Mouse (Mus musculus): ENCODE measurements around the gene Vmn2r1. TPM values are rescaled to one million over a fixed set of nuclear protein-coding genes. Genes with fewer than 3 reads are reported as not detected.

Vmn2r1 gene
- under 1 TPM; 0.10 to 0.22 TPM for total RNA-seq (2021)
- long read RNA-seq, experiment 1 = 0 reads
- long read RNA-seq, experiment 2 = 0 reads

DNA sequence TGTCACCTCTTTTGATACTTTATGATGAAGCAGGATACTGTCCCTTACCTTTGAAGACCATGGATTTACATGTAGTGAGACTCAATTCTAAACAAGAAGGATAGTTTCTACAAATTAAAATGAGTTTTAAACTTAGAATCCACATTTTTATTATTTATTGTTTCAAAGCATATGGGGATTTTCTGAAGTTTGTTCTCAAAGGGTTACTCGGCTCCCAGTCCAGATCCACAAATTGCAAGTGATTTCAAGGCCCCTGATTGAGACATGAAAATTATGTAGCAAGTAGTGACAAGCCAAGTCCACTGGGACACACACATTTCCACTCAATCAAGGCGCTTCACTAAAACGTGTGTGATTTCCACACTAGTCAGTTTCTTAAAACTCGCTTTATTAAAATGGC, at the start of gene Vmn2r1:
Vmn2r1 (plus strand) TSS at position 301 of the 400 bp plus-strand sequence.
- no peak for DNase-seq (ENCODE audit: low spot score in 2 of 2)

- DNase-seq (ENCODE audit: low spot score in 2 of 2) = no peak
These were observed 43.1 kb upstream of the Vmn2r1 start for GRCm38 (mm10) chr3:64038136-64038841.

DNA sequence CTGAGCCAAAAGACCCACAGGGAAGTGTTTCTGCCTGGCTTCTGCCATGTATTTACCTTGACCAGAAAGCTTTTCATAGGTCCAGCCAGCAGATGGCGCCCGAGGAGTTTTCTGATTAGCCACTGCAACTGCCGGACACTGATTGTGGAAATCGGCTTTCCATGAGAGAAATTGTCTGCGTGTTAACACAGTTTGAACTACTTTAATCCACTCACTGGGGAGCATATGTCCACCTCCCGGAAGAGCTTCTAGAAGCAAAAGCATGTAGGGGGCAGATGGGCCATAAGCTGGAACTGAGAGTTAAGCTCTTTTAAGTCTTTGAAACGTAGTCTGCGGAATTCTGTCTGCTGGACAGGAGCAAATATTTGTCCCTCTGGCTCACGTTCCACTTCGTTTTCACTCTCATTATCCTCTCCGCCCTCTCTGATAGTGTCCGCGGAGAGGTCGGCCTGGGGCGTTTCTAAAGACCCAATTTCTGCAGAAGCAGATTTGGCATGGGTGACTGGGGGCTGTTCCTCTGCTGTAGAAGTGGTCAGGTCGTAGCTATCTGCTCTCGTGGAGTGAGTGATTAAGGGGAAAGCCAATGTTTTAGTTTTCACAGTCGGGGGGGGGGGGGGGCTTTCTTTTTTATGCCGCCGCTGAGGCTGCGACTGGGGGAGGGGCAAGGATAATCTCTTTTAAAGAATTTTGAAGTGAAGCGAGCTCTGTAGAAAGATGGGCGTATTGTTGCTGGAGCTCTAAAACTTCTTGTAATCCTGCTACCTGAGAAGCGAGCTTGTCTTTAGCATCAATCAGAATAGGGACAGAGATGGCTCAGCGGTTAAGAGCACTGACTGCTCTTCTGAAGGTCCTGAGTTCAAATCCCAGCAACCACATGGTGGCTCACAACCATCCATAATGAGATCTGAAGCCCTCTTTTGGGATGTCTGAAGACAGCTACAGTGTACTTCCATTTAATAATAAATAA, 41.2 kb upstream of the Vmn2r1 start:
- peak; percentile 88 to 89 for DNase-seq (ENCODE audit: low spot score in 2 of 2)

DNA sequence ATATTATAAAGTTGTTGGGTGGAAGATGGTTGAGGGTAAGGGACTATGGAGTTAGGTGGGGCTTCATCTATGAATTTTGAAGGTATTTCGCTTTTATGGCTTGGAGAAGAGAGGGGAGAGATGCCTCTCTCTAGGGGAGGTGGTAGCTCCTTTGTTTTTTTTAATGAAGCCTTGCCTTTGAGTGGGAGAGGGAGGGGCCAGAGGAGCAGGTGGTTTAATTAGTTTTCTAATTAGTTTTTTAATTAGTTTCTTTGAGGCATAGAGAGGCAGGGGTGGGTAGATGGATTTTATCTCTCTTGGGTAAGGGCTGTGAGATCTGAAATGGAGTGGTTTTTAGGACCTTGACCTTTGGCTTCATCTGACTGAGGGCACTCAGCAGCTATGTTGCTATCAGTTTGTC, 31.4 kb downstream of the Vmn2r1 start:
- DNase-seq (ENCODE audit: low spot score in 2 of 2) = no peak

DNA sequence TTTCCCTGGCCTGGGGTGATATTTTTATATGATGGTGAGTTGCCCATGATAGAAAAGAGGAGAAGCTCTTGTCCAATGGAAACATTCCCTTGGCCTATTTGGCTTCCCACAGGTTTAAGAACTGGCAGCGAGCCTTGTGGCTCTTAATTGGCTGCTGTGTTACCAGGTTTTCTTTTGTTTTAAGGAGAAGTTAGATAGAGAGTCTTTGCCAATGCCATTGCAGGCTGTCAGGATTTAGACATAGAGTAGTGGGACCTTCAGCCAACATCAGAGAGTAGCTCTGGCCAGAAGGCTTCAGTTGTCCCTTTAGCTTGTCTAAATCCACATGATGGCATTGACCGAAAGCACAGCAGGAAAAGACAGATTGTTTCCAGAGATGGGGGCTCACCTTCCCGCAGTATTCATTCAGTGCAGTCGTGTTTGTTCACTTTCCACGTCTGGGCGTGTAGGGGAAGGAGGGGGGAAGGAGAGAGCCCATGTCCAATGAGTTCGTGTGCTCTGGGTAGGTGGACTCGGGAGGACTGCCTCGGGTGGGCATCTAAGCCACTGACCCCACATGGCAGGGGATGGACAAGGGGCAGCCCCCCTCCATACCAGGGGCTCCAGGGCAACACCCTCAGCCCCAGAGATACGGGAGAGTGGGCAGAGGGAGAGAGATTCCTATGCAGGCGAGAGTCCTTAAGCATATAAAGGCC, 32.2 kb downstream of the Vmn2r1 start:
- no peak for DNase-seq (ENCODE audit: low spot score in 2 of 2)

DNA sequence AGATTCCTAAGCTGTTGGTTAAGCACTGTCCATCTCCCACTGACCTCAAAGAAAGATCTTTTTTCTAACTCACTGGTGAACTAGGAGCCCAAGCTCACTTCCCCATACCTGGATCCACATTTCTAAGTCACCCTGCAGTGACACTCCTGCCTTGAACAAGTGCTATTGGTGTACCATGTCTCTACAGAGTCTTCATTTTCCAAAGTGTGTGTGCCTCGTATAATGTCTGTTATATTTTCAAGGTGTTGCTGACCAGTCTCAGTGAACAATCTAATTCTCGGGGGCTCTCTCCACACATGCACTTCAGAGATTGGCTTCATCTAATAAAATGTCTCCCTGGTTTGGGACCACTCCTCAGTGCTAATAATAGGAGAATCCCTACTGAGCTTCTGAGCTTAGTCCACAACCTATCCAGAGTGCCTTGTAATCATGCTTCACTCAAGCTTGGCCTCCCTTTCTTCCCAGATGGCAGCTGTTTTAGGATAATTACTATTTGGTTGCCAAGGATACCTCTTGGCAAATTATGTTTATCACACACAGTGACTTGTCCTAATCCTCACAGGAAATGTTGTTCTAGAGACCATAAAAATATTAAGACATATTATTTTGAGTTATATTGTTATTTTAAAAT, 60.6 kb downstream of the Vmn2r1 start, which contains the start of gene Vmn2r2:
Vmn2r2 (minus strand) TSS at position 51 of the 631 bp plus-strand sequence.
- DNase-seq (ENCODE audit: low spot score in 2 of 2) = no peak

Other genes starting within 250 kb of the Vmn2r1 start
- gene Plch1, start 182.1 kb upstream of the Vmn2r1 start, total RNA-seq (2021) = under 1 TPM in 1 of 2 experiments, not detected in 1; 0.06 TPM
- 1 to 10 TPM; 7.0 to 8.1 TPM for gene E130311K13Rik, start 152.1 kb upstream of the Vmn2r1 start, total RNA-seq (2021)
- 10 to 100 TPM; 20.3 to 32.5 TPM for gene Slc33a1, start 116.8 kb upstream of the Vmn2r1 start, total RNA-seq (2021)
- gene Gmps, start 105.4 kb upstream of the Vmn2r1 start, total RNA-seq (2021) = 10 to 100 TPM; 21.6 to 23.4 TPM
- gene Vmn2r2, start 60.4 kb downstream of the Vmn2r1 start, total RNA-seq (2021) = not detected
- not detected for gene Vmn2r3, start 208.2 kb downstream of the Vmn2r1 start, total RNA-seq (2021)

Data from adrenal gland, adult 18-20 months (tissue).